ENCODE assay signal across 16 mouse cellular contexts in the genomic region with DNA sequence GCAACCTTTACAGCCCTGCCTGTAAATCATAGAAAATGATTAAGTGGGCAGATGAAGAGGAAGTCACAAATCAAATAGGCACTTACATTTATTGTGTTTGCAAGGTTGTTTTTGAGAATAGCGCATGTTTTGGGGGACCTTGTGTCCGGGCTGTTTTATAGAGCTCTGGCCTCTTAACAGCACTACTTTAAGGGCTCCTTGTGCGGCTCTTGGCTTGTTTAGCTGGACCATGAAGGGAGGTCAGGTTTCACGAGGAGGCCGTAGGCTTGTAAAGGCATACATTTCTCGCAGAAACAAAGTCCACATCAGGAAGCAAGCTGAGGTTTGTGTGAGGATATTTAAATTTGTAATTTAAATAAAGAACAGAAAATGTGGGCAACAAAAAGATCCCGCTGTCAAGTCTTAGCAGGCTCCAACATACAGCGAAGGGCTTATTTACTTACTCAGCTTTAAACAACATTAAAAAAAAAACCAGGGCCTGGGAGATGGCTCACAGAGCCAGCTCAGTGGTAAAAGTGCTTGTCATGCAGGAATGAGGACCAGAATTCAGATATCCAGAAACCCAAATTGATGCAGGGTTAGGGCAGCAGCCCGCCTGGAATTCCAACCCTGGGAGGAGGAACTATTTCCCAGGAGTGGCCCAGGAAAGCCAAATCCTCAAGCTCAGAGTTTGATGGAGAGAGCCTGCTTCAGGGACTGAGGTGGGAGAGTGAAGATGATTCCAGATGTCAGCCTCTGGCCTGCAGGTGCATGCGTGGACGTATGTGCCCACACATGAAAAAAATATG. TPM values are rescaled to one million over a fixed set of nuclear protein-coding genes. Genes with fewer than 3 reads are reported as not detected.
DNase-seq lines count a peak whose midpoint lies in the region; ATAC-seq lines count a peak whose summit lies in the region.
"Had no signal": no experiment of that assay in that cellular context is flagged by ENCODE, and none has a peak within 500 bp of the region (broad histone marks: within the 10 kb centered on the region; RNA-seq: fewer than 3 reads in every experiment).

No protein-coding gene starts in this region.

- H3K9me3 ChIP-seq in kidney, embryonic 14.5 days (ENCODE audit: control insufficient read depth, low read length): no peaks in the 10 kb centered on the region
- H3K9me3 ChIP-seq in embryonic facial prominence, embryonic 12.5 days: no peaks in the 10 kb centered on the region
- H3K9me3 ChIP-seq in limb, embryonic 13.5 days: no peaks in the 10 kb centered on the region
- H3K9me3 ChIP-seq: forebrain, embryonic 15.5 days; heart, embryonic 12.5 days; neural tube, embryonic 13.5 days had no signal

- peak; percentile 46; the same call in 1 of the 2 replicates for ATAC-seq in kidney, embryonic 14.5 days (ENCODE audit: low FRiP score, low TSS enrichment)
- no peak for ATAC-seq in embryonic facial prominence, embryonic 12.5 days (ENCODE audit: insufficient number of reproducible peaks, insufficient read depth, low FRiP score, low TSS enrichment)
- ATAC-seq in limb, embryonic 13.5 days (ENCODE audit: low FRiP score, low read depth): peak; percentile 13; the same call in 1 of the 2 replicates
- ATAC-seq: forebrain, embryonic 15.5 days; Patski had no signal

- peaks cover 32% of the 10 kb centered on the region; the same call in 1 of the 2 replicates for H3K4me1 ChIP-seq in kidney, embryonic 14.5 days (ENCODE audit: control insufficient read depth, insufficient read depth, low read length)
- H3K4me1 ChIP-seq in embryonic facial prominence, embryonic 12.5 days: peaks cover 35% of the 10 kb centered on the region
- peaks cover 34% of the 10 kb centered on the region for H3K4me1 ChIP-seq in limb, embryonic 13.5 days

- no peak overlapping the region for H3K4me2 ChIP-seq in kidney, embryonic 14.5 days (replicated peaks; ENCODE audit: low read depth, low read length)
- H3K4me2 ChIP-seq in embryonic facial prominence, embryonic 12.5 days (replicated peaks): peak overlapping the region; percentile 13; the same call in 1 of the 2 replicates
- peak overlapping the region; percentile 2; the same call in 1 of the 2 replicates for H3K4me2 ChIP-seq in limb, embryonic 13.5 days (replicated peaks)
- H3K4me2 ChIP-seq: forebrain, embryonic 15.5 days; neural tube, embryonic 13.5 days had no signal

- 0 out of 2 replicates have a peak overlapping the region, but pooled peaks have one; percentile 0 for H3K27ac ChIP-seq in kidney, embryonic 14.5 days (ENCODE audit: low read depth, low read length)
- peak overlapping the region; percentile 63 for H3K27ac ChIP-seq in embryonic facial prominence, embryonic 12.5 days
- H3K27ac ChIP-seq in limb, embryonic 13.5 days: no peak overlapping the region
- H3K27ac ChIP-seq: forebrain, embryonic 15.5 days; neural tube, embryonic 13.5 days had no signal

- no peaks in the 10 kb centered on the region for H3K27me3 ChIP-seq in kidney, embryonic 14.5 days (ENCODE audit: control insufficient read depth, insufficient read depth, low read length)
- no peaks in the 10 kb centered on the region for H3K27me3 ChIP-seq in embryonic facial prominence, embryonic 12.5 days
- peaks cover 26% of the 10 kb centered on the region for H3K27me3 ChIP-seq in limb, embryonic 13.5 days
- H3K27me3 ChIP-seq: forebrain, embryonic 15.5 days; heart, embryonic 12.5 days; neural tube, embryonic 13.5 days; Patski had no signal

- WGBS in kidney, embryonic 14.5 days: 30% methylated on average over 11 of the region's 11 CpGs
- whole genome bisulfite sequencing in embryonic facial prominence, embryonic 12.5 days: 35% methylated on average over 11 of the region's 11 CpGs
- WGBS in limb, embryonic 13.5 days: 25% methylated on average over 11 of the region's 11 CpGs

- no peaks in the 10 kb centered on the region for H3K36me3 ChIP-seq in kidney, embryonic 14.5 days (ENCODE audit: control insufficient read depth, insufficient read depth, low read length)
- no peaks in the 10 kb centered on the region for H3K36me3 ChIP-seq in embryonic facial prominence, embryonic 12.5 days
- no peaks in the 10 kb centered on the region for H3K36me3 ChIP-seq in limb, embryonic 13.5 days
- H3K36me3 ChIP-seq: forebrain, embryonic 15.5 days; heart, embryonic 12.5 days; neural tube, embryonic 13.5 days had no signal

- H3K9ac ChIP-seq in kidney, embryonic 14.5 days (ENCODE audit: low read depth, low read length): no peak overlapping the region
- H3K9ac ChIP-seq in embryonic facial prominence, embryonic 12.5 days: no peak overlapping the region
- H3K9ac ChIP-seq in limb, embryonic 13.5 days: no peak overlapping the region
- H3K9ac ChIP-seq: forebrain, embryonic 15.5 days; heart, embryonic 12.5 days; neural tube, embryonic 13.5 days had no signal

- no peak for DNase-seq in kidney, postnatal 25 days
- peak; percentile 62 for DNase-seq in R1 (ENCODE audit: low read depth, low spot score)
- DNase-seq in ovary, postnatal 14 days (ENCODE audit: low spot score): no peak
- DNase-seq in thymus, postnatal 4 days: no peak
- DNase-seq: adrenal gland, adult 2 months; cerebellum, adult 18-20 months; kidney, adult 9 months; left cerebral cortex, postnatal 4 days; lung, adult 2 months had no signal

- no peak overlapping the region for H3K4me3 ChIP-seq in kidney, embryonic 14.5 days (ENCODE audit: low read length)
- H3K4me3 ChIP-seq in embryonic facial prominence, embryonic 12.5 days: no peak overlapping the region
- H3K4me3 ChIP-seq in limb, embryonic 13.5 days: no peak overlapping the region
- H3K4me3 ChIP-seq: forebrain, embryonic 15.5 days; heart, embryonic 12.5 days; neural tube, embryonic 13.5 days had no signal

RNA-seq across cellular contexts. Expression of a gene that starts 30.2 kb away (rescaled TPM):
- polyA plus RNA-seq in kidney, embryonic 14.5 days (2014; fragmentation: Nextera tagmentation; extraction: Ambion mirVana): 3.4 and 4.6 TPM in 2 replicates
- polyA plus RNA-seq in embryonic facial prominence, embryonic 12.5 days (2016; fragmentation: Nextera tagmentation; extraction: Ambion mirVana): 1.8 and 2.1 TPM in 2 replicates
- polyA plus RNA-seq in limb, embryonic 13.5 days (2015; fragmentation: Nextera tagmentation; extraction: Ambion mirVana): 0.36 and 1.0 TPM in 2 replicates
